Mouse (Mus musculus) lung, embryonic 16.5 days (tissue): ENCODE results near the gene Prpf18. TPM values are rescaled to one million over a fixed set of nuclear protein-coding genes. Genes with fewer than 3 reads are reported as not detected.

ENCODE experiments used
- ATAC-seq: fragments of 200-750 bp; cut with Nextera tagmentation; 2 replicates; pipeline ENCODE4 v1.8.0; 2017; ENCODE audit warnings: low read depth, mild to moderate bottlenecking, moderate library complexity
- H3K27ac ChIP-seq: fragments of 300-500 bp; sonication (generic); 2 replicates; pipeline ENCODE4 v1.5.1; 2014; ENCODE audit warnings: mild to moderate bottlenecking, control low read depth, low read length
- H3K27me3 ChIP-seq: fragments of 300-500 bp; sonication (generic); 2 replicates; pipeline ENCODE4 v1.6.1; 2014; ENCODE audit warnings: low read depth, low read length, mixed read lengths; ENCODE audit not compliant: control insufficient read depth, insufficient read depth
- H3K36me3 ChIP-seq: fragments of 300-500 bp; sonication (generic); 2 replicates; pipeline ENCODE4 v1.6.1; 2014; ENCODE audit warnings: low read length; ENCODE audit not compliant: control insufficient read depth, insufficient read depth
- H3K4me1 ChIP-seq: fragments of 300-500 bp; sonication (generic); replicated peaks from 2 replicates; pipeline ENCODE4 v1.6.1; 2014; ENCODE audit warnings: low read length, mixed read lengths; ENCODE audit not compliant: control insufficient read depth, insufficient read depth
- H3K4me2 ChIP-seq: fragments of 300-500 bp; sonication (generic); 2 replicates; pipeline ENCODE4 v1.6.1; 2014; ENCODE audit warnings: low read depth, low read length, control low read depth
- H3K4me3 ChIP-seq: fragments of 300-500 bp; sonication (generic); 2 replicates; pipeline ENCODE4 v1.5.1; 2014; ENCODE audit warnings: mild to moderate bottlenecking, low read length, control low read depth
- H3K9ac ChIP-seq: fragments of 300-500 bp; sonication (generic); 2 replicates; pipeline ENCODE4 v1.6.1; 2014; ENCODE audit warnings: low read length, control low read depth
- H3K9me3 ChIP-seq: fragments of 300-500 bp; sonication (generic); 2 replicates; pipeline ENCODE4 v1.6.1; 2016; ENCODE audit warnings: low read length; ENCODE audit not compliant: control insufficient read depth
- WGBS: fragments of 180-500 bp; shearing (Covaris S2); extraction: QIAGEN DNeasy Blood & Tissue Kit; methylation state at CpG from one replicate; pipeline ENCODE4 v1.1.7; 2014; 5-methylcytosine and 5-hydroxymethylcytosine counted together
- polyA plus RNA-seq: library from polyadenylated mRNA; unstranded; fragments of >200 nt; fragmentation: Nextera tagmentation; extraction: Ambion mirVana; gene quantifications from 2 replicates; pipeline ENCODE4 v1.2.1, GENCODE M21; 2015

Gene Prpf18
- polyA plus RNA-seq: 47.7 and 47.9 TPM in 2 replicates

DNA sequence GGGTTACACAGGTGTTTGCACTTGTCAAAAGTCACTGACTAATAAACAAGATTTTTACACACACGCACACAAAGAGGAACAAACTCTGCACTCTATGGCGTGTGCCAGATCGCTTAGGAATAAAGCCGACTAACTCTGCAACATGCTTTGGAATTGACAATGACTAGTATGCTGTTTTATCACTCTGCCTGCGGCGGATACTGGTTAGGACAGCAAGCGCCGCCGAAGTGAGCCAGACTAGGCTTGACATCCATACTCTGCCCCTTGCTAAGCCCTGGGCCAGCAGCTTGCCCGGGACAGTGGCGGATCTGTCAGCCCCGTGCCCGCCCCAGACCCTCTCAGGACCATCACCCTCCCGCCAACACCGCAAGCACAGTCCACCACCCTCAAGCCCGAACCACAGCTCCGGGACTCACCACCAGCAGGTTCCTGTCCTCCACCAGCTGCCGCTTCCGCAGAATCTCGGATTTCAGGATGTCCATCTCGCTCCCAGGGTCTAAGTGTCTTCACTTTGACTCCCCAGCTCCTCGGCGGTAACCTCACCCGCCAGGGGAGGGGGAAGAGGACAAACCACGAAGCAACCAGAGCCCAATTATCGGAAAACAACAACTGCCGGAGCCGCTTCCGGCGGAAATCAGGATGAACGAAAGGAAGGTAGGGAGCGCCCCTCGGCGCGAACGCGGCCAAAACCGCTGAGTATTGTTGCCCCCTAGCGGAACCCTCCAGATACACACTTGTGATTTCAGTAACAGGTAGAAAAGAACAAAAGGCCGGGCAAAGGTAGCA, at the start of gene Prpf18:
TSS of gene Prpf18 (minus strand) at position 614 of the 786 bp plus-strand sequence.
- peak within 1 kb of the TSS; percentile 56 for H3K27ac ChIP-seq
- H3K9ac ChIP-seq: peak within 1 kb of the TSS; percentile 96
- H3K4me3 ChIP-seq: peak within 1 kb of the TSS; percentile 93
- peaks cover 15% of the 10 kb centered on the region for H3K4me1 ChIP-seq
- peak within 1 kb of the TSS; percentile 59 for H3K4me2 ChIP-seq
- no peaks in the 10 kb centered on the region for H3K27me3 ChIP-seq
- no peaks in the 10 kb centered on the region for H3K9me3 ChIP-seq
- ATAC-seq: peak; percentile 83
- WGBS: 2% methylated on average over 40 of the region's 40 CpGs
- no peaks in the 10 kb centered on the region for H3K36me3 ChIP-seq

DNA sequence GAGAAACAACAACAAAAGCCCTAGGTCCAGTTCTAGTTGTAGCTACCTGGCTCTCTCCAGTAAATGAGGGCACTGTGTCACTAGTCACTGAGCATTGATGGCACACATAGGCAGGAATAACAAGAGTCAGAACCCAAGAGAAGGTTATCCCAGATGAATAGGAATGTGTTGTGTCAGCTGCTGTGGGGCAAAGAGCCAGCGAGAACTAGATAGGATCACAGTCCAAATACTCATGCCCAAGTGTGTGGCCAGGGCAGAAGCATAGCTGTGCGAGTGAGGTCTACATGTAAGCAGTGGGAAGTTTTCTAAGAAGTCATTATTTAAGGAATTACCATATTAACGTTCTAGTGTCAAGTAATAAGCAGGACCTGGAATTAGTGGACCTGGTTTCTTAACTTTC, 28.0 kb upstream of the Prpf18 start:
- no peaks in the 10 kb centered on the region for H3K36me3 ChIP-seq
- no peak overlapping the region for H3K4me2 ChIP-seq
- H3K4me3 ChIP-seq: no peak overlapping the region
- ATAC-seq: no peak
- H3K27me3 ChIP-seq: no peaks in the 10 kb centered on the region
- no peaks in the 10 kb centered on the region for H3K4me1 ChIP-seq
- WGBS: 67% methylated on average over 3 of the region's 3 CpGs
- H3K9me3 ChIP-seq: no peaks in the 10 kb centered on the region
- no peak overlapping the region for H3K9ac ChIP-seq
- no peak overlapping the region for H3K27ac ChIP-seq

DNA sequence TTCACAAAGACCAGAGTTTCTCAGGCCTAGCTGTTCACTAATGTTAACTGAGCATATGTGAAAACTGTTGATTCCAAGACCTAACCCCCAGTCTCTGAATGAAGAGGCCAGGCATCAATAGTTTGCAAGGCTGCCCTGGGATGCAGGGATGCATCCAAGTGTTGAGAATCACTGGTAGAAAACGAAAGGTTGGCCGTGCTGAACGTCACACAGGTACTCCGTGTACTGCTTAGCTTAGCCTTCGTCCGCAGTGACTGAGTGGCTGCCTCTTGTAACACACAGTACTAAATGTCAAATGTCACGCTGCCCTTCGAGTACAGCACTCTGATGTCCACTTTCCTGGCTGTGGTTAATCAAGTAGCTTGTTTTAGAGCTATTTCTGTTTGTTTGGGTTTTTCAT, 19.7 kb upstream of the Prpf18 start:
- H3K4me2 ChIP-seq: no peak overlapping the region
- no peaks in the 10 kb centered on the region for H3K36me3 ChIP-seq
- H3K9me3 ChIP-seq: no peaks in the 10 kb centered on the region
- no peaks in the 10 kb centered on the region for H3K4me1 ChIP-seq
- 67% methylated on average over 8 of the region's 8 CpGs for WGBS
- no peak overlapping the region for H3K27ac ChIP-seq
- H3K27me3 ChIP-seq: no peaks in the 10 kb centered on the region
- H3K4me3 ChIP-seq: no peak overlapping the region
- no peak for ATAC-seq
- H3K9ac ChIP-seq: no peak overlapping the region

DNA sequence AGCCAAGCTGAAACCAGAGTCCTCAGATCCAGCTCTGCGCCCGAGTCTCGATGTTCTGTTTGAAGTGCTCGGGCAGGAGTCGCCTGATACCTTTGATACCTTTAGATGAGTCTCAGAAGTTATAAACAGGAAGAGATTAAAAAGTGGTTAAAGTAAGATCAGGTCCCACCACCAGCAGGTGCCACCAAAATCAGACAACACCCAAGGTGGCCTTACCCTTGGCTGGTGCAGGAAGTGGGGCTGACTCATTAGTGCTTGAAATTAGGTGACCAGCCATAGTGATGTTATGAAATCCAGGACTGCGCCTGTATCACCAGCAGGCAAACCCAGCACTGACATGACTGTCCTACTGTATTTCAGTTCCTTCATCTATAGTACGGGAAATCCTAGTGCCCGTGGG, 17.8 kb upstream of the Prpf18 start:
- Histone ChIP-seq H3K9ac (no peak overlapping the region), H3K36me3 (no peaks in the 10 kb centered on the region), H3K27ac (no peak overlapping the region), H3K4me1 (no peaks in the 10 kb centered on the region), H3K4me2 (no peak overlapping the region), H3K27me3 (no peaks in the 10 kb centered on the region), H3K4me3 (no peak overlapping the region), H3K9me3 (no peaks in the 10 kb centered on the region)
- 72% methylated on average over 8 of the region's 8 CpGs for WGBS
- no peak for ATAC-seq

DNA sequence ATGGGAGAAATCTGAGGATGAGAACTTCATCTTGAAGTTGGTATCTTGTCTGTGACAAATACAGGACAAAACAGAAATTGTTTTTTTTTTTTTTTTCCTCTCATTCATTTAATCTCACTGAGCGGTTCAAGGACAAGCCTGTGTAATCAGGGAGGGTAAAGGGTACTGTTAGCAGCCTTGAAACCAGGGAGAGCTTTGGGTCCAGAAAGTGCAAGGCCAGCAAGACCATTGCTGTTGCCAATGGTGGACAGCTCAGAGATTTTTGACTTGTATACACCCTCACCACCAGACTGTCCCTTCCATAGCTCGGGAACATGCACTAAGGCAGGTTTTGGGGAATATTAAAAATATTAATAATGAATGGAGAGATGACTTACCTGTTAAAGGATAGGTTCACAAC, 16.7 kb upstream of the Prpf18 start:
- Histone ChIP-seq H3K9me3 (no peaks in the 10 kb centered on the region), H3K4me3 (no peak overlapping the region), H3K27ac (no peak overlapping the region), H3K4me2 (no peak overlapping the region), H3K36me3 (no peaks in the 10 kb centered on the region), H3K4me1 (no peaks in the 10 kb centered on the region), H3K9ac (no peak overlapping the region), H3K27me3 (no peaks in the 10 kb centered on the region)
- WGBS: 78% methylated on average over 2 of the region's 2 CpGs
- ATAC-seq: no peak

DNA sequence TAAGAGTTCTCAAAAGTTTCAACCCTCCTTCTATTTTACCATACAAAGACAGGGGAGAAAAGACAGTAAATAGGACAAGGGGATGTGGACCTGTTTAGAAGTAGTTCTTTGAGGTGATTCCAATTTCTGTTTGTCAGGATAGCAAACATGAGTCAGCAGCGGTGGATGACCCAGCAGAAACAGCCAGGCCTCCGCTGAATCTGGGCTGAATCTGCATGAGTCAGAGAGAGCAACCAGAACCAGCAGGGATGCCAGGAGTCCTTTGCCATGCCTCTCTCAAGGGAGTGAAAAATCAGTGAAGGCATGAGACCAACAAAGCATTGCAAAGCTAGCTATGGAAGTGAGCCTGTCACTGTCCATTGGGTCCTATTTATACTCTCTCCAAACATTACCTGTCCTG, 8.8 kb upstream of the Prpf18 start:
- Histone ChIP-seq H3K27me3 (no peaks in the 10 kb centered on the region), H3K4me3 (no peak overlapping the region), H3K4me2 (no peak overlapping the region), H3K9ac (no peak overlapping the region), H3K36me3 (no peaks in the 10 kb centered on the region), H3K4me1 (no peaks in the 10 kb centered on the region), H3K9me3 (no peaks in the 10 kb centered on the region), H3K27ac (no peak overlapping the region)
- 84% methylated on average over 2 of the region's 2 CpGs for WGBS
- no peak for ATAC-seq

DNA sequence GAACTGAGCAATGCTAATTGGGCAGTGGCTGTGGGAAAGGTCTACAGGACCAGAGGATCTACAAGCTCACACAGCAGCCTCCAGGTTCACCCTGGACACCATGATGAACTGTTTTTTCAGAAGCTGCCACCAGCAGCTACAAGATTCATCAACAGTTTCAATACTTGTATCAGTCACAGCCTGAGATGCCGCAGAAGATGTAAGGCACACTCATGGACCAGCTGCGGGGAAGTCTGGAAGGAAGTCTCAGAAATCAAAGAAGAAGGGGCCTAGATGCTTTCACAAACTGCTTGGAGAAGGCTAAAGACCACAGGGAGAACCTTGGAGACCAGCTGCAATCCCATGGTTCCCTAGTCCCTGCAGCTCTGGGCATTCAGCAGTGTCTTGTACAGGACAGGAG, 2.3 kb downstream of the Prpf18 start:
- Histone ChIP-seq H3K4me3 (no peak overlapping the region), H3K27me3 (no peaks in the 10 kb centered on the region), H3K27ac (no peak overlapping the region), H3K36me3 (peaks cover 6% of the 10 kb centered on the region; the same call in 1 of the 2 replicates), H3K9ac (0 out of 2 replicates have a peak overlapping the region, but pooled peaks have one; percentile 11), H3K9me3 (no peaks in the 10 kb centered on the region), H3K4me2 (no peak overlapping the region), H3K4me1 (peaks cover 15% of the 10 kb centered on the region)
- 100% methylated on average over 2 of the region's 2 CpGs for WGBS
- ATAC-seq: no peak

DNA sequence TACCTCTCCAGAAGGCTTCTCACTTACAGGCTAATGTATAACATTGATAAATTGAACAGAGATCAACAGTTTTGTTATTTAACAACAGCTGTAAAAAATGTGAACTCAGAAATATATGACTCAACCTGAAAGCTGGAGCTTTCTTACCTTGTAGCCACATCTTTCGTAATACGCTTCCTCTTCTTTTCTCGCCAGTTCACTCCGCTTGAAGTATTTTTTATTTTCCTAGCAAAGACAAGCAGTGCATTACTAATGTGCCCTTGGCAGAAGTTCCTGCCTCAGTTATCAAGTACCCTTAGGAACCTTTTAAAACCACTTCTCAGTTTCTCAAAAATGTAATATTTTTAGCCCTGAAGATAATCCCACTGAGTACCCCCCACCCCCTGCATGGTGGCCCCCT, 3.8 kb downstream of the Prpf18 start:
- Histone ChIP-seq H3K4me3 (no peak overlapping the region), H3K27ac (peak overlapping the region; percentile 53), H3K4me2 (no peak overlapping the region), H3K9ac (no peak overlapping the region), H3K4me1 (peaks cover 15% of the 10 kb centered on the region), H3K36me3 (peaks cover 11% of the 10 kb centered on the region), H3K9me3 (no peaks in the 10 kb centered on the region), H3K27me3 (no peaks in the 10 kb centered on the region)
- peak; percentile 73 for ATAC-seq
- WGBS: 66% methylated on average over 4 of the region's 4 CpGs

DNA sequence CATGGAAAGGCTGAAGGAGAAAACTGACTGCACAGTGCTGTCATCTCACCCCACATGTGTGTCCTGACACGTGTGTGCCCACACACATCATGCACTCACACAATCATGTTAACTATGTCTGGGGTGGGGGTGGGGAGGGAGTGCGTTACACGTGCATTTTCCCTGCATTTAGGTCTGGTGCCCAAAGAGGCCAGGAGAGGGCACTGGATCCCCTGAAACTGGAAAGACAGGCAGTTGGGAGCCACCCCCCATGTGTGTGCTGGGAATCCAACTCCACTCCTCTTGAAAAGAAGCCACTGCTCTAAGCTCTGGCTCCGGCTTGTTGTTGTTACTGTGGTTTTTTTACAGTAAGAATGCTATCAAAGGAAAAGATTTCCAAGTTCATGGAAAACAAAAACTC, 6.8 kb downstream of the Prpf18 start:
- H3K4me3 ChIP-seq: no peak overlapping the region
- no peak overlapping the region for H3K4me2 ChIP-seq
- no peak overlapping the region for H3K9ac ChIP-seq
- H3K4me1 ChIP-seq: peaks cover 11% of the 10 kb centered on the region
- no peaks in the 10 kb centered on the region for H3K9me3 ChIP-seq
- ATAC-seq: no peak
- H3K27me3 ChIP-seq: no peaks in the 10 kb centered on the region
- 67% methylated on average over 4 of the region's 4 CpGs for WGBS
- H3K36me3 ChIP-seq: peaks cover 25% of the 10 kb centered on the region
- H3K27ac ChIP-seq: no peak overlapping the region
